Mouse (Mus musculus) MEL (cell line): Measurements from ENCODE around the gene Aurkaip1. TPM values are rescaled to one million over a fixed set of nuclear protein-coding genes. Genes with fewer than 3 reads are reported as not detected.
A peak's percentile ranks its signal among the peaks of the same experiment; 100 is the strongest.

Experiments used
- DNase-seq: peaks from one replicate; pipeline ENCODE4 v3.0.0; 2011; ENCODE audit warnings: low read depth, low spot score
- H3K27ac ChIP-seq: 2 replicates; pipeline ENCODE4 v1.5.1; 2012; ENCODE audit warnings: low read depth, mild to moderate bottlenecking, control low read depth, low read length, moderate library complexity; ENCODE audit not compliant: control insufficient read depth
- H3K27me3 ChIP-seq, 2 experiments: fragments of 150-350 bp in 1 of 2; sonication (generic) in 1 of 2; 2 replicates each; pipeline ENCODE4 v1.6.1; 2012; ENCODE audit warnings: low read length in 2 of 2, mild to moderate bottlenecking in 2 of 2, improper control_type of control experiment in 1 of 2, moderate library complexity in 1 of 2; ENCODE audit not compliant: insufficient read depth in 2 of 2, control insufficient read depth in 1 of 2
- H3K36me3 ChIP-seq, 2 experiments: 2 replicates each; pipeline ENCODE4 v1.6.1; 2012 to 2014; ENCODE audit warnings: low read length in 2 of 2, improper control_type of control experiment in 1 of 2, inconsistent platforms in 1 of 2, mild to moderate bottlenecking in 1 of 2; ENCODE audit not compliant: insufficient read depth in 2 of 2, control insufficient read depth in 1 of 2
- H3K4me1 ChIP-seq, 2 experiments: fragments of 150-350 bp in 1 of 2; sonication (generic) in 1 of 2; 2 replicates each; pipeline ENCODE4 v1.6.1; 2012; ENCODE audit warnings: low read length in 2 of 2, improper control_type of control experiment in 1 of 2, mild to moderate bottlenecking in 1 of 2; ENCODE audit not compliant: insufficient read depth in 2 of 2, control insufficient read depth in 1 of 2
- H3K4me3 ChIP-seq, 2 experiments: fragments of 150-350 bp in 1 of 2; sonication (generic) in 1 of 2; 2 replicates each; pipeline ENCODE4 v1.5.1; 2012; ENCODE audit warnings: low read depth in 2 of 2, low read length in 2 of 2, mild to moderate bottlenecking in 2 of 2, moderate library complexity in 2 of 2, control low read depth in 1 of 2, improper control_type of control experiment in 1 of 2; ENCODE audit not compliant: control insufficient read depth in 1 of 2, insufficient read depth in 1 of 2
- H3K79me2 ChIP-seq: 2 replicates; pipeline ENCODE4 v1.6.1; 2012; ENCODE audit warnings: mild to moderate bottlenecking, low read length, moderate library complexity; ENCODE audit not compliant: control insufficient read depth, poor library complexity, insufficient read depth
- H3K9ac ChIP-seq: 2 replicates; pipeline ENCODE4 v1.6.1; 2012; ENCODE audit warnings: low read depth, mild to moderate bottlenecking, control low read depth, low read length, moderate library complexity; ENCODE audit not compliant: control insufficient read depth, poor library complexity, severe bottlenecking
- H3K9me3 ChIP-seq: fragments of 150-350 bp; sonication (generic); replicated peaks from 2 replicates; pipeline ENCODE4 v1.6.1; 2012; ENCODE audit warnings: mild to moderate bottlenecking, low read length, improper control_type of control experiment, moderate library complexity; ENCODE audit not compliant: insufficient read depth
- CHD1 ChIP-seq: IDR thresholded peaks from 2 replicates; pipeline ENCODE4 v1.6.1; 2012; ENCODE audit warnings: low read depth, mild to moderate bottlenecking, inconsistent platforms, low read length, improper control_type of control experiment
- CHD2 ChIP-seq: IDR thresholded peaks from 2 replicates; pipeline ENCODE4 v1.6.1; 2011; ENCODE audit warnings: low read length, improper control_type of control experiment
- CTCF ChIP-seq, 3 experiments: IDR thresholded peaks in 2 of 3; conservative IDR thresholded peaks in 1 of 3; 2 replicates each; pipeline ENCODE4 v1.5.1; 2011 to 2012; ENCODE audit warnings: low read length in 3 of 3, low read depth in 2 of 3, mild to moderate bottlenecking in 2 of 3, improper control_type of control experiment in 1 of 3, inconsistent platforms in 1 of 3, mixed read lengths in 1 of 3, moderate library complexity in 1 of 3; ENCODE audit not compliant: control insufficient read depth in 1 of 3, insufficient read depth in 1 of 3, poor library complexity in 1 of 3, severe bottlenecking in 1 of 3
- EP300 ChIP-seq, 2 experiments: IDR thresholded peaks; 2 replicates each; pipeline ENCODE4 v1.6.1; 2011; ENCODE audit warnings: improper control_type of control experiment in 2 of 2, low read length in 2 of 2, low read depth in 1 of 2, mild to moderate bottlenecking in 1 of 2
- MAX ChIP-seq: IDR thresholded peaks from 2 replicates; pipeline ENCODE4 v1.6.1; 2011; ENCODE audit warnings: low read length, improper control_type of control experiment
- MAZ ChIP-seq: IDR thresholded peaks from 2 replicates; pipeline ENCODE4 v1.6.1; 2012; ENCODE audit warnings: low read depth, mild to moderate bottlenecking, inconsistent platforms, low read length, improper control_type of control experiment
- MYB ChIP-seq: IDR thresholded peaks from 2 replicates; pipeline ENCODE4 v1.6.1; 2011; ENCODE audit warnings: mild to moderate bottlenecking, low read depth, low read length, improper control_type of control experiment
- NELFE ChIP-seq: IDR thresholded peaks from 2 replicates; pipeline ENCODE4 v1.6.1; 2011; ENCODE audit warnings: low read depth, low read length, improper control_type of control experiment
- POLR2A ChIP-seq, 2 experiments: IDR thresholded peaks; 2 replicates each; pipeline ENCODE4 v1.6.1; 2011 to 2012; ENCODE audit warnings: low read length in 2 of 2, mild to moderate bottlenecking in 2 of 2, control low read depth in 1 of 2, improper control_type of control experiment in 1 of 2, low read depth in 1 of 2, moderate library complexity in 1 of 2; ENCODE audit not compliant: control insufficient read depth in 1 of 2, insufficient read depth in 1 of 2, poor library complexity in 1 of 2
- RCOR1 ChIP-seq: IDR thresholded peaks from 2 replicates; pipeline ENCODE4 v1.6.1; 2012; ENCODE audit warnings: low read depth, mild to moderate bottlenecking, inconsistent platforms, low read length, improper control_type of control experiment
- SIN3A ChIP-seq: IDR thresholded peaks from 2 replicates; pipeline ENCODE4 v1.6.1; 2012; ENCODE audit warnings: low read length, improper control_type of control experiment, inconsistent platforms
- USF1 ChIP-seq: IDR thresholded peaks from 2 replicates; pipeline ENCODE4 v1.6.1; 2014; ENCODE audit warnings: low read depth, mild to moderate bottlenecking, inconsistent platforms, low read length, improper control_type of control experiment, moderate library complexity
- USF2 ChIP-seq, 2 experiments: IDR thresholded peaks; 2 replicates each; pipeline ENCODE4 v1.6.1; 2011 to 2012; ENCODE audit warnings: improper control_type of control experiment in 2 of 2, low read length in 2 of 2, borderline replicate concordance in 1 of 2, inconsistent platforms in 1 of 2, low read depth in 1 of 2, mild to moderate bottlenecking in 1 of 2; ENCODE audit not compliant: insufficient read depth in 1 of 2
- ZC3H11A ChIP-seq: IDR thresholded peaks from 2 replicates; pipeline ENCODE4 v1.6.1; 2012; ENCODE audit warnings: low read depth, mild to moderate bottlenecking, inconsistent platforms, low read length, improper control_type of control experiment
- ZMIZ1 ChIP-seq: IDR thresholded peaks from 2 replicates; pipeline ENCODE4 v1.6.1; 2012; ENCODE audit warnings: low read depth, mild to moderate bottlenecking, inconsistent platforms, low read length, improper control_type of control experiment, moderate library complexity
- polyA plus RNA-seq, 2 experiments: library from polyadenylated mRNA; stranded (reverse) in 1 of 2; unstranded in 1 of 2; fragments of >175 nt in 1 of 2; fragments of >200 nt in 1 of 2; gene quantifications; 2 replicates each; pipeline versions ENCODE4 v1.2.1 to v1.2.4; 2012; ENCODE audit warnings: low replicate concordance in 2 of 2, low read depth in 1 of 2; ENCODE audit not compliant: insufficient read length in 2 of 2, insufficient read depth in 1 of 2, missing spikeins in 1 of 2
- total RNA-seq: library from RNA; depleted of rRNA; stranded (reverse); fragments of 300-350 nt; gene quantifications from 2 replicates; pipeline ENCODE4 v1.2.3, GENCODE M21; 2012

The Aurkaip1 gene
- total and polyA plus RNA-seq, 3 experiments: 153 to 203 TPM; not detected in 1

- peaks cover 42% of the 10 kb centered on the region for H3K79me2 ChIP-seq
- H3K27ac ChIP-seq: peak overlapping the region; percentile 79
- no peaks in the 10 kb centered on the region for H3K27me3 ChIP-seq
- H3K4me1 ChIP-seq: peaks cover 6 to 20% of the 10 kb centered on the region in 2 experiments
- H3K36me3 ChIP-seq: peaks cover 26 to 34% of the 10 kb centered on the region in 2 experiments
- peak; percentile 65 for DNase-seq
- TF ChIP-seq MYB (no peak), CHD2 (peak; percentile 75), ZC3H11A (no peak), ZMIZ1 (0 out of 2 replicates have a peak, but pooled peaks have one; percentile 11), CHD1 (peak; percentile 94; the same call in 1 of the 2 replicates), RCOR1 (no peak), SIN3A (0 out of 2 replicates have a peak, but pooled peaks have one; percentile 10), MAZ (no peak), NELFE (0 out of 2 replicates have a peak, but pooled peaks have one; percentile 1), EP300 (IDR thresholded peaks at IDR 0.05; ENCODE audit: low read depth in 1 of 2, low read length in 2 of 2) (no peak)
- H3K9ac ChIP-seq: peak overlapping the region; percentile 97
- peak overlapping the region; percentile 76 to 92 for H3K4me3 ChIP-seq
- H3K9me3 ChIP-seq: no peaks in the 10 kb centered on the region
Observed at GRCm38 (mm10) chr4:155812665-155813181, 18.3 kb upstream of the Aurkaip1 start.

GRCm38 (mm10) chr4:155817533-155817932, 13.5 kb upstream of the Aurkaip1 start:
- no peak for DNase-seq
- Histone ChIP-seq H3K27ac (no peak overlapping the region), H3K9ac (no peak overlapping the region), H3K4me1 (peaks cover 0 to 14% of the 10 kb centered on the region in 2 experiments; a peak in 3 of 4 replicates), H3K79me2 (peaks cover 40% of the 10 kb centered on the region), H3K36me3 (peaks cover 19 to 56% of the 10 kb centered on the region in 2 experiments), H3K27me3 (no peaks in the 10 kb centered on the region), H3K4me3 (no peak overlapping the region), H3K9me3 (no peaks in the 10 kb centered on the region)
- TF ChIP-seq POLR2A (IDR thresholded peaks at IDR 0.05; ENCODE audit: control insufficient read depth in 1 of 2, insufficient read depth in 1 of 2, low read depth in 1 of 2, low read length in 2 of 2, poor library complexity in 1 of 2): 0 out of 4 replicates have a peak, but pooled peaks of 1 of the 2 experiments have one; percentile 21
- no peak for TF ChIP-seq USF2 (IDR thresholded peaks at IDR 0.05; ENCODE audit: borderline replicate concordance in 1 of 2, insufficient read depth in 1 of 2, low read depth in 1 of 2, low read length in 2 of 2)
- no peak for TF ChIP-seq USF1
- TF ChIP-seq CTCF (IDR thresholded peaks at IDR 0.05 in 2 of 3, conservative IDR thresholded peaks at IDR 0.05 in 1 of 3; ENCODE audit: control insufficient read depth in 1 of 3, insufficient read depth in 1 of 3, low read depth in 2 of 3, low read length in 3 of 3, poor library complexity in 1 of 3, severe bottlenecking in 1 of 3): no peak
- no peak for TF ChIP-seq CHD1
- no peak for TF ChIP-seq MAX
